13 mouse cellular contexts compared by ENCODE assay signal in the genomic region with DNA sequence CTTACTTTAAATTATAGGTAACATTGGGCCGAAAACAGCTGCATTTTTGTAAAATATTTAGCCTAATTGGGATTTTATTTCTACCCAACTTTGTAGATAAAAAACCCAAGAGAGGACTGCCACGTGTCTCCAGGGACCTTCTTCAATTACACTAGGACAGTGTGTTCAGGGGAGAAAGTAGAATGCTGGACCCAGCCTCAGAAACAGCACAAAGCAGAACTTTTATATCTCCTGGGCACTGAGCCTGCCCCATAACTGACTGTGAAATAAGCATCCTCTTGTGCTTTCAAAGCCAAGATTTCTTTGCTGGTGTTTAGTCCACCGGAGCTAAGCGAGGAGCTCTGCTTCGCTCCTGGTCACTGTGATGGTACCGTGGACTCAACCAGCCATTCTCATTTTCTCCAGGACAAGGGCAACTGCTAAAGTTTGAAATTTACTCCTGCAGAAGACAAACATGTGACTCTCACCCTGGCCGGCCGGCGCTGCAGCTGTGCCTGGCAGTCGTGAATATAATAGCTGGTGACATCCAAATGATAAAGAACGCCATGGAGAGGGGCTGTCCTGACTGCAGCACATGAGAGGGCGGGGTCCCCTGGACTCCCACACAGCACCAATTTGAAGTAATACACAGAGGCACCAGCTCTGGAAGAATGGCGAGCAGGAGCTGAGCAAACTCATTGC.
DNase-seq lines count a peak whose midpoint lies in the region; ATAC-seq lines count a peak whose summit lies in the region.
"Had no signal": no experiment of that assay in that cellular context is flagged by ENCODE, and none has a peak within 500 bp of the region (broad histone marks: within the 10 kb centered on the region; RNA-seq: fewer than 3 reads in every experiment).

No protein-coding gene starts in this region.

- peak overlapping the region; percentile 42 for H3K4me2 ChIP-seq in heart, embryonic 13.5 days
- no peak overlapping the region for H3K4me2 ChIP-seq in midbrain, embryonic 12.5 days (replicated peaks)
- H3K4me2 ChIP-seq in midbrain, embryonic 14.5 days (ENCODE audit: low read length): no peak overlapping the region
- H3K4me2 ChIP-seq in forebrain, embryonic 16.5 days (ENCODE audit: low read length): no peak overlapping the region
- no peak overlapping the region for H3K4me2 ChIP-seq in neural tube, embryonic 14.5 days (ENCODE audit: low read depth, low read length)
- H3K4me2 ChIP-seq: liver, embryonic 13.5 days had no signal

- no peak for DNase-seq in heart, adult 11 months
- no peak for DNase-seq in midbrain, embryonic 14.5 days
- no peak for DNase-seq in left cerebral cortex, postnatal 25 days (ENCODE audit: low spot score in 2 of 2)
- DNase-seq: gastrocnemius, postnatal 14 days; kidney, adult 9 months; liver, embryonic 13.5 days; thymus, adult 2 months had no signal

- H3K9ac ChIP-seq in heart, embryonic 13.5 days: peak overlapping the region; percentile 58; the same call in 1 of the 2 replicates
- no peak overlapping the region for H3K9ac ChIP-seq in midbrain, embryonic 12.5 days (replicated peaks)
- H3K9ac ChIP-seq in midbrain, embryonic 14.5 days (replicated peaks; ENCODE audit: low read length): no peak overlapping the region
- H3K9ac ChIP-seq in forebrain, embryonic 16.5 days (replicated peaks; ENCODE audit: low read depth, low read length): no peak overlapping the region
- no peak overlapping the region for H3K9ac ChIP-seq in neural tube, embryonic 14.5 days (replicated peaks; ENCODE audit: low read depth, low read length)
- H3K9ac ChIP-seq: liver, embryonic 13.5 days had no signal

- no peaks in the 10 kb centered on the region for H3K36me3 ChIP-seq in heart, embryonic 13.5 days
- H3K36me3 ChIP-seq in midbrain, embryonic 12.5 days: no peaks in the 10 kb centered on the region
- H3K36me3 ChIP-seq in midbrain, embryonic 14.5 days (ENCODE audit: control insufficient read depth, insufficient read depth, low read length): no peaks in the 10 kb centered on the region
- no peaks in the 10 kb centered on the region for H3K36me3 ChIP-seq in forebrain, embryonic 16.5 days (ENCODE audit: control insufficient read depth, insufficient read depth)
- H3K36me3 ChIP-seq in neural tube, embryonic 14.5 days (ENCODE audit: control insufficient read depth, insufficient read depth, low read length): no peaks in the 10 kb centered on the region
- H3K36me3 ChIP-seq: liver, embryonic 13.5 days had no signal

- H3K4me1 ChIP-seq in heart, embryonic 13.5 days: peaks cover 76% of the 10 kb centered on the region
- peaks cover 24% of the 10 kb centered on the region for H3K4me1 ChIP-seq in midbrain, embryonic 12.5 days
- H3K4me1 ChIP-seq in midbrain, embryonic 14.5 days (ENCODE audit: control insufficient read depth, insufficient read depth, low read length): peaks cover 13% of the 10 kb centered on the region; the same call in 1 of the 2 replicates
- H3K4me1 ChIP-seq in forebrain, embryonic 16.5 days (replicated peaks; ENCODE audit: control insufficient read depth, insufficient read depth, low read length): peaks cover 15% of the 10 kb centered on the region
- peaks cover 9% of the 10 kb centered on the region for H3K4me1 ChIP-seq in neural tube, embryonic 14.5 days (ENCODE audit: control insufficient read depth, insufficient read depth, low read length)

- no peak overlapping the region for H3K4me3 ChIP-seq in heart, embryonic 13.5 days
- H3K4me3 ChIP-seq in midbrain, embryonic 12.5 days: no peak overlapping the region
- no peak overlapping the region for H3K4me3 ChIP-seq in midbrain, embryonic 14.5 days (replicated peaks; ENCODE audit: low read depth, low read length)
- H3K4me3 ChIP-seq in forebrain, embryonic 16.5 days (replicated peaks; ENCODE audit: low read length): no peak overlapping the region
- no peak overlapping the region for H3K4me3 ChIP-seq in neural tube, embryonic 14.5 days (ENCODE audit: low read depth, low read length)
- H3K4me3 ChIP-seq: liver, embryonic 13.5 days had no signal

- WGBS in heart, embryonic 13.5 days: 50% methylated on average over 13 of the region's 13 CpGs
- WGBS in midbrain, embryonic 12.5 days: 82% methylated on average over 13 of the region's 13 CpGs
- WGBS in midbrain, embryonic 14.5 days: 72% methylated on average over 13 of the region's 13 CpGs
- 68% methylated on average over 13 of the region's 13 CpGs for WGBS in forebrain, embryonic 16.5 days
- WGBS in neural tube, embryonic 14.5 days: 51% methylated on average over 13 of the region's 13 CpGs

- no peaks in the 10 kb centered on the region for H3K27me3 ChIP-seq in heart, embryonic 13.5 days (replicated peaks)
- no peaks in the 10 kb centered on the region for H3K27me3 ChIP-seq in midbrain, embryonic 12.5 days
- no peaks in the 10 kb centered on the region for H3K27me3 ChIP-seq in midbrain, embryonic 14.5 days (ENCODE audit: control insufficient read depth, insufficient read depth, low read length)
- no peaks in the 10 kb centered on the region for H3K27me3 ChIP-seq in forebrain, embryonic 16.5 days (replicated peaks; ENCODE audit: control insufficient read depth, insufficient read depth, low read length)
- H3K27me3 ChIP-seq in neural tube, embryonic 14.5 days (ENCODE audit: control insufficient read depth, insufficient read depth, low read length): no peaks in the 10 kb centered on the region
- H3K27me3 ChIP-seq: CH12.LX; liver, embryonic 13.5 days had no signal

- ATAC-seq in heart, embryonic 13.5 days (ENCODE audit: extremely low read depth, insufficient number of reproducible peaks, low FRiP score, low TSS enrichment): no peak
- no peak; the same call in 1 of the 2 replicates for ATAC-seq in midbrain, embryonic 12.5 days (ENCODE audit: low FRiP score, low read depth)
- no peak for ATAC-seq in midbrain, embryonic 14.5 days (ENCODE audit: low FRiP score, low TSS enrichment)
- 0 out of 2 replicates have a peak, but pooled peaks have one; percentile 24 for ATAC-seq in forebrain, embryonic 16.5 days
- ATAC-seq in neural tube, embryonic 14.5 days (ENCODE audit: low read depth): peak; percentile 29; the same call in 1 of the 2 replicates
- no peak for ATAC-seq in CD4-positive, CD25-positive, alpha-beta regulatory T cell, adult 4 months

- H3K27ac ChIP-seq in heart, embryonic 13.5 days (replicated peaks): peak overlapping the region; percentile 73
- H3K27ac ChIP-seq in midbrain, embryonic 12.5 days (replicated peaks): peak overlapping the region; percentile 1; the same call in 1 of the 2 replicates
- H3K27ac ChIP-seq in midbrain, embryonic 14.5 days (replicated peaks; ENCODE audit: low read depth, low read length): no peak overlapping the region
- H3K27ac ChIP-seq in forebrain, embryonic 16.5 days (ENCODE audit: low read length): no peak overlapping the region; the same call in 1 of the 2 replicates
- H3K27ac ChIP-seq in neural tube, embryonic 14.5 days (ENCODE audit: low read depth, low read length): no peak overlapping the region
- H3K27ac ChIP-seq: liver, embryonic 13.5 days had no signal

- intact Hi-C loops in left cerebral cortex, postnatal 25 days (cut with DNase I): no loop called here

- no peaks in the 10 kb centered on the region for H3K9me3 ChIP-seq in heart, embryonic 13.5 days
- H3K9me3 ChIP-seq in midbrain, embryonic 12.5 days: no peaks in the 10 kb centered on the region
- no peaks in the 10 kb centered on the region for H3K9me3 ChIP-seq in midbrain, embryonic 14.5 days (ENCODE audit: control insufficient read depth, low read length)
- H3K9me3 ChIP-seq in forebrain, embryonic 16.5 days (ENCODE audit: control insufficient read depth, low read length): 0 out of 2 replicates have a peak, but pooled peaks cover 2% of the 10 kb centered on the region
- no peaks in the 10 kb centered on the region for H3K9me3 ChIP-seq in neural tube, embryonic 14.5 days (ENCODE audit: control insufficient read depth, low read length)
- H3K9me3 ChIP-seq: liver, embryonic 13.5 days had no signal

Comparison
In these comparisons a context has a peak if more than half of its experiments do, and no peak if none do; other contexts are left out.
1. H3K27ac ChIP-seq: peak in heart, embryonic 13.5 days (single experiment) and midbrain, embryonic 12.5 days (single experiment); none in midbrain, embryonic 14.5 days (single experiment), forebrain, embryonic 16.5 days (single experiment) and neural tube, embryonic 14.5 days (single experiment).
2. ATAC-seq: peak in forebrain, embryonic 16.5 days (single experiment) and neural tube, embryonic 14.5 days (single experiment); none in heart, embryonic 13.5 days (single experiment), midbrain, embryonic 12.5 days (single experiment), midbrain, embryonic 14.5 days (single experiment) and CD4-positive, CD25-positive, alpha-beta regulatory T cell, adult 4 months (single experiment).